Mouse (Mus musculus) lung, postnatal 0 days (tissue): ENCODE measurements around the gene 5330417H12Rik. TPM values are rescaled to one million over a fixed set of nuclear protein-coding genes. Genes with fewer than 3 reads are reported as not detected.
A peak's percentile ranks its signal among the peaks of the same experiment; 100 is the strongest.

Experiments used
- ATAC-seq: fragments of 200-750 bp; cut with Nextera tagmentation; 2 replicates; pipeline ENCODE4 v1.8.0; 2017; ENCODE audit warnings: moderate library complexity
- DNase-seq: peaks from one replicate; pipeline ENCODE4 v3.0.0-alpha.2; 2016; ENCODE audit warnings: low spot score
- H3K27ac ChIP-seq: fragments of 300-500 bp; sonication (generic); 2 replicates; pipeline ENCODE4 v1.5.1; 2014; ENCODE audit warnings: antibody characterized with exemption, mild to moderate bottlenecking, low read length, mixed read lengths
- H3K27me3 ChIP-seq: fragments of 300-500 bp; sonication (generic); replicated peaks from 2 replicates; pipeline ENCODE4 v1.6.1; 2014; ENCODE audit warnings: low read length, mixed read lengths; ENCODE audit not compliant: insufficient read depth
- H3K36me3 ChIP-seq: fragments of 300-500 bp; sonication (generic); 2 replicates; pipeline ENCODE4 v1.6.1; 2014; ENCODE audit warnings: low read length, mixed read lengths; ENCODE audit not compliant: insufficient read depth
- H3K4me1 ChIP-seq: fragments of 300-500 bp; sonication (generic); 2 replicates; pipeline ENCODE4 v1.6.1; 2014; ENCODE audit warnings: antibody characterized with exemption, low read depth, low read length, mixed read lengths; ENCODE audit not compliant: insufficient read depth
- H3K4me2 ChIP-seq: fragments of 300-500 bp; sonication (generic); replicated peaks from 2 replicates; pipeline ENCODE4 v1.6.1; 2014; ENCODE audit warnings: low read depth, mild to moderate bottlenecking, low read length, moderate library complexity, mixed read lengths
- H3K4me3 ChIP-seq: fragments of 300-500 bp; sonication (generic); 2 replicates; pipeline ENCODE4 v1.5.1; 2014; ENCODE audit warnings: low read depth, low read length
- H3K9ac ChIP-seq: fragments of 300-500 bp; sonication (generic); replicated peaks from 2 replicates; pipeline ENCODE4 v1.6.1; 2014; ENCODE audit warnings: low read depth, mild to moderate bottlenecking
- H3K9me3 ChIP-seq: fragments of 300-500 bp; sonication (generic); 2 replicates; pipeline ENCODE4 v1.6.1; 2016; ENCODE audit warnings: low read length, mixed read lengths
- CTCF ChIP-seq: IDR thresholded peaks from 2 replicates; pipeline ENCODE4 v1.5.1; 2016; ENCODE audit warnings: antibody characterized with exemption, mild to moderate bottlenecking
- EP300 ChIP-seq: IDR thresholded peaks from 2 replicates; pipeline ENCODE4 v1.6.1; 2016; ENCODE audit warnings: antibody characterized with exemption, mild to moderate bottlenecking, control low read depth
- WGBS: fragments of 180-500 bp; shearing (Covaris S2); extraction: QIAGEN DNeasy Blood & Tissue Kit; methylation state at CpG from one replicate; pipeline ENCODE4 v1.1.7; 2014; 5-methylcytosine and 5-hydroxymethylcytosine counted together
- polyA plus RNA-seq: library from polyadenylated mRNA; unstranded; fragments of >200 nt; fragmentation: Nextera tagmentation; extraction: Ambion mirVana; gene quantifications from 2 replicates; pipeline ENCODE4 v1.2.1, GENCODE M21; 2015

Gene 5330417H12Rik
- polyA plus RNA-seq, 1 experiment from 2014 or later, result not detected

- H3K9ac ChIP-seq, result no peak overlapping the region
- DNase-seq (peak; percentile 95), ATAC-seq (peak; percentile 80)
- H3K27ac ChIP-seq, result peak overlapping the region; percentile 90
- peak; percentile 81 for TF ChIP-seq EP300
- TF ChIP-seq CTCF, result no peak; the same call in 1 of the 2 replicates
- WGBS, result 21% methylated on average over 8 of the region's 8 CpGs
- no peaks in the 10 kb centered on the region for H3K36me3 ChIP-seq
- H3K9me3 ChIP-seq, result no peaks in the 10 kb centered on the region
- H3K4me1 ChIP-seq, result peaks cover 6% of the 10 kb centered on the region; the same call in 1 of the 2 replicates
- peak overlapping the region; percentile 65 for H3K4me2 ChIP-seq
- H3K4me3 ChIP-seq, result peak overlapping the region; percentile 40; the same call in 1 of the 2 replicates
- no peaks in the 10 kb centered on the region for H3K27me3 ChIP-seq
These were observed 39.4 kb upstream of the 5330417H12Rik start for GRCm38 (mm10) chr7:107664063-107665056.

DNA sequence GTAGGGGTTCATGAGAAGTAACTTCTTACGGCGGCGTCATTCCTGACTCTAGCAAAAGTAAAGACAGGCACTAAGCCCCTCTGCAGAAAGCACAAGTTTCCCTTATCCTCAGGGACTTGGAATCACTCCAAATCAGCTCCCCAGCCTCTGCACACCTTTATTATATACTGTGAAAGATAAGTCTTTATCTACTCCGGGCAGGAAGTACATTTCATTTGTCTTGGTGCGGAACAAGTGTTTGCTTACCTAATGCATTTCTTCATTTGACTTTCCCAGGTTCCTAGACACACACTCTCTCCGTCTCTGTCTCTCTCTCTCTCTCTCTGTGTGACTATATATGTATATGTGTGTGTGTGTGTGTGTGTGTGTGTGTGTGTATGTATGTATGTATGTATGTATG, 38.7 kb upstream of the 5330417H12Rik start:
- peaks cover 6% of the 10 kb centered on the region; the same call in 1 of the 2 replicates for H3K4me1 ChIP-seq
- no peaks in the 10 kb centered on the region for H3K36me3 ChIP-seq
- H3K27me3 ChIP-seq, result no peaks in the 10 kb centered on the region
- no peak overlapping the region for H3K4me3 ChIP-seq
- 29% methylated on average over 6 of the region's 6 CpGs for WGBS
- no peak overlapping the region for H3K9ac ChIP-seq
- H3K27ac ChIP-seq, result peak overlapping the region; percentile 90
- ATAC-seq (no peak), DNase-seq (peak; percentile 29)
- no peak overlapping the region for H3K4me2 ChIP-seq
- no peaks in the 10 kb centered on the region for H3K9me3 ChIP-seq
- TF ChIP-seq CTCF (no peak), EP300 (no peak)

GRCm38 (mm10) chr7:107661843-107662281, 36.9 kb upstream of the 5330417H12Rik start:
- DNase-seq (no peak), ATAC-seq (no peak)
- Histone ChIP-seq H3K27me3 (no peaks in the 10 kb centered on the region), H3K4me1 (peaks cover 4% of the 10 kb centered on the region; the same call in 1 of the 2 replicates), H3K9me3 (no peaks in the 10 kb centered on the region), H3K4me2 (no peak overlapping the region), H3K36me3 (no peaks in the 10 kb centered on the region), H3K4me3 (no peak overlapping the region), H3K27ac (peak overlapping the region; percentile 57; the same call in 1 of the 2 replicates), H3K9ac (no peak overlapping the region)
- TF ChIP-seq CTCF (no peak), EP300 (no peak)
- WGBS, result 29% methylated on average over 5 of the region's 5 CpGs

GRCm38 (mm10) chr7:107661189-107661842, 36.4 kb upstream of the 5330417H12Rik start:
- peak; percentile 21 for ATAC-seq
- Histone ChIP-seq H3K36me3 (no peaks in the 10 kb centered on the region), H3K4me3 (no peak overlapping the region), H3K9me3 (no peaks in the 10 kb centered on the region), H3K4me2 (no peak overlapping the region), H3K9ac (no peak overlapping the region), H3K4me1 (no peaks in the 10 kb centered on the region), H3K27ac (peak overlapping the region; percentile 57; the same call in 1 of the 2 replicates), H3K27me3 (no peaks in the 10 kb centered on the region)
- peak; percentile 88 for DNase-seq
- WGBS, result 18% methylated on average over 8 of the region's 8 CpGs
- peak; percentile 96 for TF ChIP-seq CTCF
- no peak for TF ChIP-seq EP300

- TF ChIP-seq CTCF (no peak), EP300 (no peak)
These were observed 34.4 kb upstream of the 5330417H12Rik start for GRCm38 (mm10) chr7:107659186-107659918.

More at GRCm38 (mm10) chr7:107659186-107659918, 34.4 kb upstream of the 5330417H12Rik start:
- H3K4me2 ChIP-seq, result no peak overlapping the region
- H3K9me3 ChIP-seq, result no peaks in the 10 kb centered on the region
- no peaks in the 10 kb centered on the region for H3K4me1 ChIP-seq
- WGBS, result 61% methylated on average over 8 of the region's 8 CpGs
- no peak overlapping the region for H3K27ac ChIP-seq
- no peaks in the 10 kb centered on the region for H3K36me3 ChIP-seq
- no peak overlapping the region for H3K4me3 ChIP-seq
- no peak overlapping the region for H3K9ac ChIP-seq
- DNase-seq (peak; percentile 18), ATAC-seq (no peak)
- H3K27me3 ChIP-seq, result no peaks in the 10 kb centered on the region
